In the genomic region with DNA sequence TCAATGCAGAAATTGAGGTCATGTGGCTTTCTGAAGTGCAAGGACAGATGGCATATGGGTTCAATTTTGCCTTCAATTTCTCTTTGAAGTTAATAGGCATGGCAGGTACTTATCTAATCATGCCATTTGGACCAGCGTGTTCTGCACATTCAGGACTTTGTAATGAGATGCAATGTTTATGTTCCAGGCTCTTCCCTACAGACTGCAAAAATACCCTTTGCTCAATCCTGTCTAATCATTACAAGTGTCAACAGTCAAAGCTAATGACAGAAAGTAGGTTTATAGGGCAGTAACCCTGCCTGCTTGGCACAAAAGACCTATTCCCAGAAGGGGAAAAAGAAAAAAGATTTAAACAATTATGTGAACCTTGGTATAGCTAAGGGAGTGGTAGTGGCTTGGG, we compare ENCODE assay signal across 29 mouse cellular contexts.
DNase-seq lines count a peak whose midpoint lies in the region; ATAC-seq and TF ChIP-seq lines count a peak whose summit lies in the region.
"Had no signal": no experiment of that assay in that cellular context is flagged by ENCODE, and none has a peak within 500 bp of the region (broad histone marks: within the 10 kb centered on the region; RNA-seq: fewer than 3 reads in every experiment).

No protein-coding gene starts in this region.

- TF ChIP-seq EP300 in liver, postnatal 0 days (IDR thresholded peaks at IDR 0.05; ENCODE audit: low read depth): peak; percentile 89

- TF ChIP-seq CTCF in liver, adult 2 months (IDR thresholded peaks at IDR 0.05; ENCODE audit: low read depth, low read length): no peak
- no peak for TF ChIP-seq CTCF in liver, postnatal 0 days (IDR thresholded peaks at IDR 0.05; ENCODE audit: low read depth)

- H3K79me2 ChIP-seq in liver, adult 2 months (ENCODE audit: control insufficient read depth, insufficient read depth, low read length): no peaks in the 10 kb centered on the region

- ATAC-seq in liver, embryonic 11.5 days (replicated peaks; ENCODE audit: low FRiP score): no peak
- peak; percentile 80 for ATAC-seq in intestine, embryonic 15.5 days
- peak; percentile 83 for ATAC-seq in liver, postnatal 0 days
- no peak for ATAC-seq in heart, embryonic 11.5 days (replicated peaks; ENCODE audit: insufficient number of reproducible peaks, low FRiP score, low TSS enrichment)
- ATAC-seq: forebrain, embryonic 16.5 days; lung, postnatal 0 days; Patski had no signal

- H3K4me3 ChIP-seq in liver, adult 2 months (ENCODE audit: insufficient read depth, low read depth, low read length): no peak overlapping the region
- no peak overlapping the region for H3K4me3 ChIP-seq in liver, embryonic 11.5 days (ENCODE audit: low read depth, low read length)
- H3K4me3 ChIP-seq in intestine, embryonic 15.5 days (replicated peaks): no peak overlapping the region
- no peak overlapping the region for H3K4me3 ChIP-seq in liver, postnatal 0 days (ENCODE audit: low read depth, low read length)
- no peak overlapping the region for H3K4me3 ChIP-seq in heart, embryonic 11.5 days (ENCODE audit: low read depth, low read length)
- H3K4me3 ChIP-seq: embryonic facial prominence, embryonic 13.5 days; forebrain, embryonic 10.5 days; heart, embryonic 15.5 days; layer of hippocampus, adult 2 months; left cerebral cortex, adult 2 months; limb, embryonic 12.5 days; megakaryocyte, embryonic 14.5 days; midbrain, embryonic 12.5 days; myocyte; neural tube, embryonic 12.5 days had no signal

- no peak for TF ChIP-seq POLR2A in liver, adult 2 months (IDR thresholded peaks at IDR 0.05; ENCODE audit: extremely low read depth, insufficient read depth, low read length)

- peaks cover 23% of the 10 kb centered on the region for H3K4me1 ChIP-seq in liver, adult 2 months (ENCODE audit: control insufficient read depth, insufficient read depth, low read length)
- H3K4me1 ChIP-seq in liver, embryonic 11.5 days (replicated peaks; ENCODE audit: control insufficient read depth, insufficient read depth, low read length): no peaks in the 10 kb centered on the region
- 0 out of 2 replicates have a peak, but pooled peaks cover 3% of the 10 kb centered on the region for H3K4me1 ChIP-seq in intestine, embryonic 15.5 days (replicated peaks)
- H3K4me1 ChIP-seq in liver, postnatal 0 days (ENCODE audit: insufficient read depth): peaks cover 8% of the 10 kb centered on the region; the same call in 1 of the 2 replicates
- H3K4me1 ChIP-seq in heart, embryonic 11.5 days (ENCODE audit: control insufficient read depth, insufficient read depth, low read length): no peaks in the 10 kb centered on the region
- H3K4me1 ChIP-seq: neural tube, embryonic 12.5 days had no signal

- H3K9ac ChIP-seq in liver, adult 2 months (ENCODE audit: low read depth, low read length): no peak overlapping the region
- no peak overlapping the region for H3K9ac ChIP-seq in liver, embryonic 11.5 days (ENCODE audit: low read depth, low read length)
- no peak overlapping the region for H3K9ac ChIP-seq in intestine, embryonic 15.5 days
- H3K9ac ChIP-seq in liver, postnatal 0 days (replicated peaks): no peak overlapping the region
- no peak overlapping the region for H3K9ac ChIP-seq in heart, embryonic 11.5 days (ENCODE audit: low read depth, low read length)
- H3K9ac ChIP-seq: embryonic facial prominence, embryonic 13.5 days; heart, embryonic 15.5 days; limb, embryonic 12.5 days; midbrain, embryonic 12.5 days; neural tube, embryonic 12.5 days had no signal

- no peaks in the 10 kb centered on the region for H3K9me3 ChIP-seq in liver, embryonic 11.5 days (ENCODE audit: control insufficient read depth, low read length)
- H3K9me3 ChIP-seq in intestine, embryonic 15.5 days: no peaks in the 10 kb centered on the region
- no peaks in the 10 kb centered on the region for H3K9me3 ChIP-seq in liver, postnatal 0 days (ENCODE audit: low read length)
- H3K9me3 ChIP-seq in heart, embryonic 11.5 days (replicated peaks; ENCODE audit: control insufficient read depth, low read length): no peaks in the 10 kb centered on the region; the same call in 1 of the 2 replicates
- H3K9me3 ChIP-seq: embryonic facial prominence, embryonic 13.5 days; forebrain, embryonic 10.5 days; heart, embryonic 15.5 days; limb, embryonic 12.5 days; midbrain, embryonic 12.5 days; neural tube, embryonic 12.5 days had no signal

- peak; percentile 25 for DNase-seq in embryo, embryonic 11 days
- DNase-seq in embryo, embryonic 9.5 days (ENCODE audit: extremely low spot score): no peak
- DNase-seq in liver, adult 2 months (ENCODE audit: extremely low read depth, low read depth, low spot score): peak; percentile 97
- DNase-seq in liver, embryonic 11.5 days (ENCODE audit: low spot score): no peak
- DNase-seq in liver, postnatal 0 days: no peak
- DNase-seq: adrenal gland, postnatal 10 days; cerebellum, adult 11 months; cerebellum, adult 9-10 months; cerebellum, postnatal 36 days; gastrocnemius, postnatal 14 days; lung, adult 18-20 months; lung, postnatal 4 days; right cerebral cortex, adult 18-20 months; thymus, postnatal 4 days had no signal

- H3K4me2 ChIP-seq in liver, embryonic 11.5 days: no peak overlapping the region
- H3K4me2 ChIP-seq in intestine, embryonic 15.5 days (replicated peaks): no peak overlapping the region
- no peak overlapping the region for H3K4me2 ChIP-seq in liver, postnatal 0 days (ENCODE audit: low read depth, low read length)
- no peak overlapping the region for H3K4me2 ChIP-seq in heart, embryonic 11.5 days
- H3K4me2 ChIP-seq: embryonic facial prominence, embryonic 13.5 days; heart, embryonic 15.5 days; limb, embryonic 12.5 days; midbrain, embryonic 12.5 days; neural tube, embryonic 12.5 days had no signal

- no peaks in the 10 kb centered on the region for H3K36me3 ChIP-seq in liver, adult 2 months (ENCODE audit: control insufficient read depth, insufficient read depth, low read length)
- H3K36me3 ChIP-seq in liver, embryonic 11.5 days (ENCODE audit: control insufficient read depth, insufficient read depth, low read length): no peaks in the 10 kb centered on the region
- no peaks in the 10 kb centered on the region for H3K36me3 ChIP-seq in intestine, embryonic 15.5 days
- H3K36me3 ChIP-seq in liver, postnatal 0 days (replicated peaks; ENCODE audit: insufficient read depth, low read length): no peaks in the 10 kb centered on the region
- H3K36me3 ChIP-seq in heart, embryonic 11.5 days (ENCODE audit: control insufficient read depth, insufficient read depth, low read length): no peaks in the 10 kb centered on the region
- H3K36me3 ChIP-seq: embryonic facial prominence, embryonic 13.5 days; forebrain, embryonic 10.5 days; heart, embryonic 15.5 days; limb, embryonic 12.5 days; midbrain, embryonic 12.5 days; neural tube, embryonic 12.5 days had no signal

- no peaks in the 10 kb centered on the region for H3K27me3 ChIP-seq in liver, adult 2 months (ENCODE audit: control insufficient read depth, insufficient read depth, low read length)
- H3K27me3 ChIP-seq in liver, embryonic 11.5 days (replicated peaks; ENCODE audit: control insufficient read depth, insufficient read depth, low read length): no peaks in the 10 kb centered on the region
- H3K27me3 ChIP-seq in intestine, embryonic 15.5 days (replicated peaks): no peaks in the 10 kb centered on the region
- H3K27me3 ChIP-seq in liver, postnatal 0 days (ENCODE audit: insufficient read depth, low read length): no peaks in the 10 kb centered on the region
- no peaks in the 10 kb centered on the region for H3K27me3 ChIP-seq in heart, embryonic 11.5 days (ENCODE audit: control insufficient read depth, insufficient read depth, low read length)
- H3K27me3 ChIP-seq: embryonic facial prominence, embryonic 13.5 days; heart, embryonic 15.5 days; limb, embryonic 12.5 days; megakaryocyte, embryonic 14.5 days; midbrain, embryonic 12.5 days; neural tube, embryonic 12.5 days; Patski had no signal

- 13% methylated on average over 1 of the region's 1 CpGs for WGBS in liver, adult 2 months
- 63% methylated on average over 1 of the region's 1 CpGs for WGBS in liver, embryonic 11.5 days
- WGBS in intestine, embryonic 15.5 days: 32% methylated on average over 1 of the region's 1 CpGs
- WGBS in liver, postnatal 0 days (ENCODE audit: insufficient replicate concordance): 53% methylated on average over 1 of the region's 1 CpGs
- WGBS in heart, embryonic 11.5 days (ENCODE audit: insufficient replicate concordance): 40% methylated on average over 1 of the region's 1 CpGs

- H3K27ac ChIP-seq in liver, adult 2 months (replicated peaks; ENCODE audit: insufficient read depth, low read depth, low read length): peak overlapping the region; percentile 41
- no peak overlapping the region for H3K27ac ChIP-seq in liver, embryonic 11.5 days (ENCODE audit: low read depth, low read length)
- H3K27ac ChIP-seq in intestine, embryonic 15.5 days: no peak overlapping the region
- H3K27ac ChIP-seq in liver, postnatal 0 days (ENCODE audit: low read depth): peak overlapping the region; percentile 93
- H3K27ac ChIP-seq in heart, embryonic 11.5 days (ENCODE audit: low read depth, low read length): no peak overlapping the region
- H3K27ac ChIP-seq: embryonic facial prominence, embryonic 13.5 days; forebrain, embryonic 10.5 days; heart, embryonic 15.5 days; layer of hippocampus, adult 2 months; left cerebral cortex, adult 2 months; midbrain, embryonic 12.5 days; neural tube, embryonic 12.5 days had no signal

Comparison
In these comparisons a context has a peak if more than half of its experiments do, and no peak if none do; other contexts are left out.
1. DNase-seq: peak in embryo, embryonic 11 days (single experiment) and liver, adult 2 months (single experiment); none in embryo, embryonic 9.5 days (single experiment), liver, embryonic 11.5 days (single experiment) and liver, postnatal 0 days (single experiment).
2. H3K27ac ChIP-seq: peak in liver, adult 2 months (single experiment) and liver, postnatal 0 days (single experiment); none in liver, embryonic 11.5 days (single experiment), intestine, embryonic 15.5 days (single experiment) and heart, embryonic 11.5 days (single experiment).
3. ATAC-seq: peak in intestine, embryonic 15.5 days (single experiment) and liver, postnatal 0 days (single experiment); none in liver, embryonic 11.5 days (single experiment) and heart, embryonic 11.5 days (single experiment).